Mouse (Mus musculus): ENCODE results near the gene Snn.
A peak's percentile ranks its signal among the peaks of the same experiment; 100 is the strongest.

Gene Snn

DNA sequence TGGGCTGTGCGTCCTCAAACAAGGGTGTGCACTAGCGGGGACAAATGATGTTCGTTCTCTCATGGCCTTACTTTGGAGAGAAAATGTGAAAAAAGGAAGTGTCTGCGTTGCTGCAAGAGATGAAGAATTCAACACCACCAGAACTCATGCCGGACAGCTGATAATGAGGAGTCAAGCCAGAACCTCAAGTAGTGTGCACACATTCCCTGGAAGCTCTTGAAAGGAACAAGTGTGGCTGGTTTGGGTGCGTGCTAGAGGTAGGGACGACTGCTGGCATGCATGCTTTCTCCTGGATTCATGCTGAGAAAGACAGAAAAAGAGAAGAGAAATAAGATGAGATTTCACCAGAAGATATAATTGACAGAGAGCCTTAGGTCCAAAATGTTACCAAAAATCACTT, 13.6 kb upstream of the Snn start:
- no peak for DNase-seq (ENCODE audit: low spot score in 2 of 2)

DNA sequence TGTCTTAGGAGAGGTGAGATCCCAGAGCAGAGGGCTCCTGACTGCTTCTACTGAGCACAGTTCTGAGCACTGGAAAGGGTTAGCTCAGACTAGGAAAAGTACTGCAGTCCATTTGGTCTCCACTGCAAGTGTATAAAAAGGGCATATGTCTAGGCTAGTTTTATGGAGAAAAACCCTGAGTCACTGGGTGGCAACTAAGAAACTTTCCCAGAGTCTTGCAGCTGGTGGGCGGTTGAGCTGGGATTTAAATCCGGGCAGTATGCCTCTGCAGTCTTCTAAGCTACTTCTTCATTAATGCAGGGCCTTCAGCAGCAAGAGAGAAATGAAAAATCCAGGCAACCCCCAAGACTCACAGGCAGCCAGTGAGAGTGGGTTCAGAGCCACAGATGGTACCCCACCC, 10.5 kb upstream of the Snn start:
- DNase-seq (ENCODE audit: low spot score in 2 of 2) = no peak

DNA sequence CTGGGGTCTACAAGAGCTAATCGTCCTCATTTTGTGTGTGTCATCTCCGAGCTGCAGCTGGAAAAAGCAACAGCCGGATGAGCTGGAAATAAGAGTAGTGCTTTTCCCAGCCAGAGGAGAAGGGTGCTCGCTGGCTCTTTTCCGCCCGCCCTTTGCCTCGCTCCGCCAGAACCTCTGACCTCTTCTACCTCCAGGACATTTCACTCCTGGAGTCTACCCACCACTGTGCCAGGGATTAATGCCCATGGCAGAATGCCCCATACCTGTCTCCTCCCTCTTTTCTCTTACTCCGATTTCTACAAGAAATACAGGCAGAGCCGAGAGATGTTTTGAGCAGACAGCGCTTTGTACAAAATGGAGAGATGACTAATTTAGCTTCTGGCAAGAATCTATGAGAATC, 9.6 kb upstream of the Snn start:
- no peak for DNase-seq (ENCODE audit: low spot score in 2 of 2)

DNA sequence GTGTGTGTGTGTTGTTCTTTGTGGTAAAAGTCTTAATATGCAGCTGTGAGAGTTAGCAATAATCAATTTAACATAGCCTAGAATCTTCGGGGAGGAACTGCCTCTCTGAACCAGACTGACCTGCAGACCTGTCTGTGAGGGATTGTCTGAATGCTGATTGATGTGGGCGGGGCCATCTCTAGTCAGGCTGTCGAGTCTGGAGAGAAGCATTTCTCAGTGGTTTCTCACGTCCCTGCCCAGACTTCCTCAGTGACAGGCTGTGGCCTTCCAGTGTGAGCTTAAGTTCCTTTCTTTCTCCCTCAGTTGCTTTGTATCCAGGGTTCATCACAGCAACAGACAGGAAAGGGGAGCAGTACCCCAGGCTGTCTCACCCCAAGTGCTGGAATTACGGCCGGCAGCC, 6.3 kb upstream of the Snn start:
- no peak for DNase-seq (ENCODE audit: low spot score in 2 of 2)

DNA sequence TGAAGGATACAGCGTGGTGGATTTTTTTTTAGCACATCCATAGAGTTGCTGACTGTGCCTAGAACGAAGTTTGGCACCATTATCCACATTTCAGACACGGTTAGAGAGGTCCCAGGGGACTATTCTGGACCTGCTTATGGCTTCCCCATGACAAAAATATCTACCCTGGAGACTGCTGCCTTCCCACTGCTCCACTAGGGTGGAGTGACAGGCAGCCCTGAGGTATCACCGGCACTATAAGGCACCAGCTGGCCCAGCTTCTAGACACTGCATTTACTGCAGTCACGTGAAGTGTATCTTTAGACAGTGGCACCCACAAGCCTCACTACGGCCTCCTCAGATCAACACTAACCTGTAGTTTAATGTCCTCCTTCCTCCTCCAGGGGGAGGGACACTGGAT, 5.9 kb upstream of the Snn start:
- peak in 1 of 2 experiments; percentile 39 for DNase-seq (ENCODE audit: low spot score in 2 of 2)

DNA sequence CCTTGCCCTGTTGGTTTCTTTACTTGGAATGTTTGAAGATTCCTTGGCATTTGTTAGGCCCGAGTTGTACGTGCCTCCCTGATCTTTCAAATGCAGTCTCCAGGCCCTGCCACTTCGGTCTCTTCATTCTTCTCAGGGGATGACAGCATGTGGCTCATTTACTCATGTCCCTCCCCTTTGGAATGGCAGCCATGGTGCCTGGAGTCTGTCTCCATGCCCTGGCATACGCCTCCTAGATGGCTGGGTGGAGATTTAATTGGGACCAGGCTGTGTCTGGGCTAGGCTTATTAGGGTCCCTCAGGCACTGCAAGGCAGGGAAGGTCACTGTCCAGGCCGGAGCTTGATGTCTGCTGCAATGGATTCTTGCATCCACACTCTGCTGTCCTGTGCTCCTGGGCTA, 4.8 kb upstream of the Snn start:
- DNase-seq (ENCODE audit: low spot score in 2 of 2) = no peak

DNA sequence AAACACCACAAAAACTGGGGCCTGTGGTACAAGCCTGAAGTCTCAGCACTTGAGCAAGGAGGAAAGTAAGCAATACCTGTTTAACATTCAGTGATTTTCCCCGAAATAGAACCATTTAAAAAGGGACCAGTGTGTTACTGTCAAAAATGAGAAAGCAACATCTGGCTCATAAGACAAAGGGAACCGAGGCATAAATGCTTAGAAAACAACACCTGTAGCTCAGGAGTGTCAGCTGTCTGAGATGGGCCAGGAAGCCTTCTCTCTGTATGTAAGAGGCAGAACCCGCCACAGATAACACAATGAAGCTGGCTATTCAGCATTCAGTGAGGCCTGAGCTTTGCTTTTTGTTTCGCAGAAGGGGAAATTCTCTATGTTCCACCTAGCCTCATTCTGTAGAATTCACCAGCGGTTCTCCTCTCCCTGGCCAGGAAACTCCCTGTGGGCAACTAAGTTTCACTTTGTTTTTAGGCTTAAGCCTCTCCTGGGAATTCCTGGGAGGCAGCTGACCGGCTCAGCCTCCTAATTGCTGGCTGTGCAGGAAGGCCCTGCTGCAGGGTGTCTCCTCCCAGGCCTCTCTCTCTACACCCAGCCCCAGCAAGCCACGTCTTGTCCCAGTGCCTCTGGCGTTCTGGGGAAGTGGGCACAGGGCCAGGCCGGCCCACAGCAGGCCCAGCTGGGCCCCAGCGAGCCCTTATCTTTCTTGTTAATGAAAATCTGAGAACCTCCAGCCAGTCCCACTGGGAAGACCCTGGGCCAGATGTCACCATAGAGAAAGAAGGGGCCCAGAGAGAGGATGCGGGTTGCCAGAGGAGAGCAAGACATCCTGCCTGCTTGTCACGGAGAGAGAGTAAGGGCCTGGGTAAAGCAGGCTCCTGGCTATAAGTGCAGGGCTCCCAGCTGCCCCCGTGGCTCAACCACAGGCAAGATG, 2.3 kb downstream of the Snn start:
- DNase-seq (ENCODE audit: low spot score in 2 of 2) = peak; percentile 75 to 77

DNA sequence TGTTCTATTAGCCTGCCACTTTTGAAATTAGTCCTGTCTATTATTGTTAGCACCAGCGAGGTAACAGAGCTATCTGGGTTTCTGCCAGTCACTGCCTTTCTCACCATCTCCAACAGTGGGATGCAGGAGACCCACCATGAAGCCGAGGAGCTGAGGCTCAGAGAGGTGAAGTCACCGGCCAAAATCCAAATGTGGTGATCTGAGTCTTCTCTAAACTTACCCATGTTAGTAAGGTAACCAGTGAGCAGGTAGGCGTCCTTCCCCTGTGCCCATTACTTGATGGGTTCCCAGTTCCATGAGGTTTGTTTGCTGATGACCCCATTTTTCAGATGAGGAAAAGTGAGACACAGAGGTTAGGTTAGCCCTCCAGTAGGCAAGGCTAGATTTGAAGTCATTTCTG, 3.6 kb downstream of the Snn start:
- DNase-seq (ENCODE audit: low spot score in 2 of 2) = no peak

DNA sequence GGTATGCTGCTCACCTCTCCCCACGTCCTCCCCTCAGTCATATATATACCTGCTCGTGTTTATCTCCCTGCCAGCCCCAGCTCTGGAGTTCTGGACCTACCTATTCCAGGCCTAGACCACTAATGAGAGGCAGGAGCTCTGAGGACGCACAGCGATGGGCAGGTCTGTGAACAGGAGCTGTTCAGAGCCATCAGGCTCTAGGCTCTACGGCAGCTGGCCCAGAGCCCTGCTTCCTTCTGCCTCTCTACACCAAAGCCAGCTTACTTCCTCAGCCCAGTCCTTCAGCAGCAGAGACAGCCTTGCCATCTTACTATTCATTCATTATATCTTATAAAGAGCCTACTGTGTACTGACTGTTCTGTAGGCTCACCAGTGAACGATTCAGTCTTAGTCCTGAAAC, 4.0 kb downstream of the Snn start:
- peak in 1 of 2 experiments; percentile 48 for DNase-seq (ENCODE audit: low spot score in 2 of 2)

DNA sequence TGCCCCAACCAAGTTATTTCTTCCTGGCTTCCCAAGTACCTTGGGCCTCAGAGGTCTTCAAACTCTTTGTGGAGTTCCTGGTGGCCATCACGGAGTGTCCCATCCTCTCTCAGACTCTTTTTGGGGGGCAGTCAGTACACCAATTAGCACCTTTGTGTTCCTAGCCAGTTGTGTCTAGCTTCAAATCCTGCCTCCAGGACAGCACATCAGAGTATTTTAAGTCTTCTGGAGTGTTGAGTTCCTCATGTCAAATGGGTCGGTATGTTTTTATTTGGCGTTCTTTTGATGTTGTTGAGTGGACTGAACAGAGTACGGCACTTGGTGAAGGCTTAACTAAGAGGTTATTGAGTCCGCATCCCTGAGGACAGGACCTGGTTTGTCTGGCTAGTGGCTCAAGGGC, 4.7 kb downstream of the Snn start:
- DNase-seq (ENCODE audit: low spot score in 2 of 2) = no peak

DNA sequence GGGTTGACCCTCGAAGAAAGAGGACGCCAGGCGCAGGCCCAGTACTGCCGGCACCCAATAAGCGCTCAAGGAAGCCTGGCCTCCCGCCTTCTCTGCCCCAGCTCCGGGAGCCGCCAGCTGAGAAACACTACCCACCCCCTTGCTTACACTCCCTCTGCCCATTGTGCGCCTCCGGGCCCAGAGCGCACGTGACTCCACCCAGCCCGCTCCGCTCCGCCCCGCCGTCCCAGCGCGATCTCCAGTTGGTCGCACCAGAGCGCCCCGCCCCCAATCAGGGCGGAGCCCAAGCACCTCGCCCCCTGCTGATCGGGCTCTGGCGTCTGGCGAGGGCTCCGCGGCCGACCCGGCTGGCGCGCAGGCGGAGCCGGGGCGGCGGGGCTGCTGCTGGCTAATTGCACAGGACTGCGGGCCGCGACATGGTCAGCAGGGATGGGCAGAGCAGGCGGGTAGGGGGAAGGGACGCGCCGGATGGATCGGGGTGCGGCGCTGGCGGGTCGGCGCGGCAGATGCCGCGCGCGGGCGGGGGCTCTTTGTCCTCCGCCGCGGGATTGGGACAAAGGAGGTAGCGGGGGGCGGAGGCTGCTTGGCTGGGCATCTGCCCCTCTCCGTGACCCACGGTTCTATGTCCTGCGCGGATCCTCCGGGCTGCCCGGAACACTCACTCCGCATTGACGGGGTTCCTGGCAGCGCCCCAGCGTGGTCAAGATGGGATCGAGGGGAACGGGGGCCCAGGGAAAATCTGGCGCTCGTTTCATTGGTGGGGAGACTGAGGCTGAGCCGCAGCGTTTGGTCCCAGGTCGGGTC, 5.5 kb downstream of the Snn start, which contains the start of gene Litaf:
Gene Litaf, minus strand, starts transcription at position 129 of the 804 bp plus-strand sequence.
- peak; percentile 99 for DNase-seq (ENCODE audit: low spot score in 2 of 2)

DNA sequence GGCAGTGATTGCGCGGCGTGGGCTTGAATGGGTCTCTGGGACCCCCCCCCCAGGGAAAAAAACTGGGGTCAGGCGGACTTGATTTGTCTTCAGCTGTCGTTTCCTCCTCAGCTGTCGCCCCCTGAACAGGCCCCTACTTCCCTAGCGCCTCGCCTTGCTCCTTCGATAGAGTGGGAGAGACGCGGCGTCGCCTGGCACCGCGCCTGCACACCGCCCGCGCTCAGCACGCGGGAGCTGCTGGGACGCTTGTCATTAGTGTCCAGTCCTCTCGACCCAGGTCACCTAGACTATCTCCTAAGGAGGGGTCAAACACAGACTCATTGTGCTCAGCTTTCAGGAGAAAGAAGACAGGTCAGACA, 6.1 kb downstream of the Snn start:
- DNase-seq (ENCODE audit: low spot score in 2 of 2) = peak; percentile 81 to 83

DNA sequence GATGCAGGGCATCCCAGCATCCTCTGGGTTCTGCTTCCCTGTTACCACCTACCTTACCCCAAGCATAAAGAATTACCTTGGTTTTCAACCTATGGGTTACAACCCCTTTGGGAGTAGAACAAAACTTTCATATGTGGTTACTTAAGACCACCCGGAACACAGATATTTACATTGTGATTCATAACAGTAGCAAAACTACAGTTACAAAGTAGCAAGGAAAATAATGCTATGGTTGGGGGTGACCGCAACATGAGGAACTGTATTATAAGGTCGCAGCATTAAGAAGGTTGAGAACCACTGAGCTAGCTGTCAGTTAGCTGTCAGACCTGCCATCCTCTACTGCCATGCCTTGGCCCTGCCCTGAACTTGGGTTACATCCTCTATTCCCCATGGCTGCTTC, 7.9 kb downstream of the Snn start:
- DNase-seq (ENCODE audit: low spot score in 2 of 2) = no peak

DNA sequence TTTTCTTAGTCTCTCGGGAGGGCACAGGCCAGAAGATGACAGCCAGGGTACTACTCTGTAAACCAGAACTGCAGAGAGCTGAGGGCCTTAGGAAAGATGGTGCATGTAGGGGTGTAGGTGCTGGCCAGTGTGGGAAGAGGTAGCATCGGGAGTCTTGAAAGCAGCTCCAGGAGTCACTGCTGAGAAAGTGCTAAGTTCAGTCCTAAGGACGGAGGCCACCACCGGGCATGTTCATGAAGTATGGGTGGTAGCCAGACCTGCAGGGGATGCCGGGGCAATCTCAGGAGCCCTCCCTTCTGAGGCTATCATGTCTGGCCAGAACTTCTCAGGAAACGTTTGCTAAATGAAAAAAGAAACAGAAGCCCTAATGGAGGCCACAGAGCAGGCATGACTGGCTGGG, 8.5 kb downstream of the Snn start:
- DNase-seq (ENCODE audit: low spot score in 2 of 2) = no peak

DNA sequence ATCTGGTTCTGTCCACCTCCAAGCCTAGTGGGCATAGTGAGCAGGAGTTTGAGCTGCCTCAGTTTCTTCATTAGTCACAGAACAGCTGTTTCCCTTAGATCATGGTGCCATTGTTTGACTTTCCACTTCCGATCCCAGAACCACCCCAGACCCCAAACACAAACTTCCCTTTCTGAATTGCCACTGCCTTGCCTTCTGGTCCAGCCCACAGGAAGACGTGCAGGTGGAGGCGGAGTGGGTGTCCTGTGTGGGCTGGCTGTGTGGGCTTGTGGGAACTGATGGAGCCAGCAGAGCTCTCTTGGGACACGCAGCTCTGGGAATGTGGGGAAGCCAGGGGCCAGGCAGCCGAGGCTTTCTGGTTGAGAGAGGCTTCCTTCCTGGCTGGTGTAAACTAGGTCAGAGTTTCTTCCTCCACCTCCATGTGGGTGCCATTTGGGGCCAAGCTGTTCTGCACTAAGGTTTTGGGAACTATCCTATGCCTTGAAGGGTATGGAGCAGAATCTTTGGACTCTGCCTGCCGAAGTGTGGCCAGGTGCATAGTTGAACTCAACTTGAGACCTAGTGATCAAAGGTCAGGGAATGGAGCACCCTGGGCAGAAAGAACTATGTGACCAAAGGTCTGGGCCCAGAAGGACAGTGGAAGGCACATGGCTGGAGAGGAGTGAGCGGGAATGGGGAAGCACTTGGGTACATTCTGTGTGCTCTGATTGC, 9.1 kb downstream of the Snn start:
- DNase-seq (ENCODE audit: low spot score in 2 of 2) = no peak

DNA sequence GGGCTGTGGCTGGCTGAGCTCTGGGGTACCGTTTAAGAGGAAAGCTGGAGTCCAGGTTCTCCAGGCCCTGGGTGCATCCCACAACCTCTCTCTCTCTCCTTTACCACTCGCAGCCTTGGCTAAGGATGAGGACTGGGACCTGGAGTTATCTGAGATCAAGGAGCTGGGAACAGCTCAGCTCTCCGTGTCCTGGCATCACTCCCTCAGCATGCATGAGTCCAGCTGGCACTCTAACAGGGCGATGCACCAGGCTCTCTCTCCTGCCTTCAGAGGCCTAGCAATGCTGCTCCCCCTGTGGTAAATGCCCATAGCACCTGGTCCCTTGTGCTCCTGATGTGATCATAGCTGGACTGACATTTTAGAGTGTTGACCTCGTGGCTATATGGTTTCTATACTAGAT, 10.4 kb downstream of the Snn start:
- peak in 1 of 2 experiments; percentile 68 for DNase-seq (ENCODE audit: low spot score in 2 of 2)

DNA sequence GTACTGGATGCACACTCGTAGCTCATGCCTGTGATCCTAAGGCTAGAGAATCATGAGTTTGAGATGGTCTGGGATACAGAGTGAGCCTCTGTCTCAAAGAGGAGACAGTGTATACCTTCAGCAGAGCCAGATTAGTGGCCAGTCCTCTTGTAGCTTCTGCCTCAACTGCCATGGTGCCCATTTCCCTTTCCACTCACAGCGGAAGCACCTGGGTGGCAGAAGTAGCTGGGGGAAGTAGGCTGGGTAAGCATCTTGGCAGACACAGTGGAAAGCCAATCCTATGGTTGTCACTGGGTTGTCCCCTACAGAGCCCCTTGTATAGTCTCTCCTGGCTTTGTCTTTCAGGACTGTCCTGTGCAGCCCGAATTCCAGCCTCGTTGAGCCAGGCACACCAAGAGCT, 11.1 kb downstream of the Snn start:
- DNase-seq (ENCODE audit: low spot score in 2 of 2) = no peak

DNA sequence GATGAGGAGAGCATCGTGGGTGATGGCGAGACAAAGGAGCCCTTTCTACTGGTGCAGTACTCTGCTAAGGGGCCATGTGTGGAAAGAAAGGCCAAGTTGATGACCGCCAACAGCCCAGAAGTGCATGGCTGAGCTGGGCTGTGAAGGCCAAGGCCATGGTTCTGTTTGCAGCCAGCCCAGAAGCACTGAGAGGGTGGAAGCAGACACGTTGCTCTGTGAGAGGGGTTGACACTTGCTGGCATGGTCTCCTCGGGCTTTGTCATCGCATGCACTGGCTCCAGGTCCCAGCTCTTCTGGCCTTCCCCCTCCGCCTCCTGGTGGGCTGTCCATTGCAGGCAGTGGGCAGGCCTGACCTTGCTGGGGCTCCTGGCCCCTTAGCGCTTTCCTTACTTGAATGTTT, 11.7 kb downstream of the Snn start:
- no peak for DNase-seq (ENCODE audit: low spot score in 2 of 2)

DNA sequence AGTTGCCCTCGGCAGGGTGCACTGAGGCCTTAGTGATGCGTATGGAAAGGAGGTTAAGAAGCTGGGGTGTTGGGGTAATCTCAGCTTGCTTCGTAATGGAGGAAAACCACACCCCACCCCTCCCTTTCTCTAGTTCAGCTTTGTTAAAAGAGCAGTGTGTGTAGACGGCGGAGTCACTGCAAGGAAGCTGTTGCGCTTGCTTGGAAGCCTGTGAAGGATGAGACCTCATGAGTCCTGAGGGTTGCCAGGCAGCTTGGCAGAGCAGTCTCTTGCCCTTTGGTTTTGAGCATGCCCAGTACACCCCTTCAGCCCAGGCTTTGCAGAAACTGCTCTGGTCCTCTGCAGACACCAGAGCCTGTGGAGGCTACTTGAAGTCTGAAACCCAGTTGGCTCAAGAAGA, 12.3 kb downstream of the Snn start:
- no peak for DNase-seq (ENCODE audit: low spot score in 2 of 2)

DNA sequence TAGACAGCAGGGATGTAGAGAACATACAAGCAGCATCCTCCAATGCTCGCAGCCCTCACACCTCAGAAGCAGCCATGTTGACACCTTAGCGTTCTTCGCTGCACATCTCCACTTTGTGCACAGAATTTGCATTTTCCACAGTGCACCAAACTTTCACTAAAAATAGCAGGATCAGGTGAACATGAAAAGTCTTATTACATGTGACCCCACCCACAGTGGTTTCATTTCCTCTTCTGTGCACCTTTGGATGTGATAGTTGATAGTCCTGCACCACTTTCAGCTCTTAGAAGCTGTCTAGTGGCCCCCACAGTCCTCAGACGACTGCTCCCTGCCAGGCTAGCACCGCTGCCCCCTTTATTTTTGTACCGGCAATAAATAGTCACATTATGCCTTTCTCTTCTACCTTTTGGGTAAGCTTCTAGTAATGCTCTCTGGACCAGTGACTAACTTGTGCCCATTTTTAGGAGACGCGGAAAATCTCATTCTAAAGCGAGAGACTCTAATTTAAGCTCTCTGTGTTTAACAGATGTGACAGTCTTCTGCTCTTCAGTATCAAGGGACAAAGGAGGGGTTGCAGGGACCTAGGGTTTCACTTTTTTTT, 17.0 kb downstream of the Snn start:
- no peak for DNase-seq (ENCODE audit: low spot score in 2 of 2)

DNA sequence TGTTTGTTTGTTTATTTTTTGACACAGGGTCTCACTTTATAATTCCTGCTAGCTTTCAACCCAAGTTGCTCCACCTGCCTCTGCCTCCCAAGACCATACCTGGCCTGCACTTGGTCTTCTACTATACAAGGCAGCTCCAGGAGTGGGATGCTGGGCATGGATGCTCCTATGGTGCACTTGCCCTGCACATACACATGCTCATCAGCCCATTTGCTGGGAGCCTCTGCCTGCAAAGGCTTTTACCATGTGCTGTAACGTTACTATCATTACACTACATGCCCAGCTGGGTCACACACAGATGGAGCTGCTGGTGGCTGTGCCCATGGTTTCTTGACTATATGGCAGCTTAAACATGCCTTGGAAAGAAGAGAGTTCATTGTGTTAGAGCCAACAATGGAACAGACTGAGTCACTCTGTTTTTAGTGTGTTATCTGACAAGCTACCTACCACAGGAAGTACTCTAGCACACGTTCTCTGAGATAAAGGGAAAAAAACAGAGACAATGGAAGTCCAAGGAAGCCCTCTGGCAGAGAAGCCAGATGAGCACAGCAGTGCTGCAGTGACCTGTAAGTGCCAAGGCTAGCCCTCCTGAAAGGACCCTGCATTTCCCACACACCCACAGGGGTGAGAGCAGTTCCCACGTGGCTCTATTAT, 17.6 kb downstream of the Snn start:
- no peak for DNase-seq (ENCODE audit: low spot score in 2 of 2)

Measured in right cerebral cortex, postnatal 10 days (tissue).